Mouse (Mus musculus) lung, postnatal 0 days (tissue): ENCODE data around the gene Gm44790.
"Not testable (repeated sequence)": the region's sequence is repeated elsewhere in the genome, so short reads cannot be mapped to it uniquely, and the experiment has no call there.

Experiments used
- CTCF ChIP-seq: IDR thresholded peaks from 2 replicates; pipeline ENCODE4 v1.5.1; 2016; ENCODE audit warnings: antibody characterized with exemption, mild to moderate bottlenecking
- EP300 ChIP-seq: IDR thresholded peaks from 2 replicates; pipeline ENCODE4 v1.6.1; 2016; ENCODE audit warnings: antibody characterized with exemption, mild to moderate bottlenecking, control low read depth

GRCm38 (mm10) chr6:86490413-86490812 is 64.0 kb downstream of the Gm44790 start:
- not testable (repeated sequence) for TF ChIP-seq EP300, CTCF
